Mouse (Mus musculus) thymus, adult 2 months (tissue): ENCODE measurements around the gene Cdc20. TPM values are rescaled to one million over a fixed set of nuclear protein-coding genes. Genes with fewer than 3 reads are reported as not detected.

Experiments
- DNase-seq: peaks from one replicate; pipeline ENCODE4 v3.0.0; 2021
- H3K27ac ChIP-seq: fragments of 200-500 bp; 2 replicates; pipeline ENCODE4 v1.5.1; 2012; ENCODE audit warnings: low read length, control low read depth; ENCODE audit not compliant: control insufficient read depth, insufficient read depth
- H3K27me3 ChIP-seq: fragments of 200-500 bp; 2 replicates; pipeline ENCODE4 v1.6.1; 2012; ENCODE audit warnings: mild to moderate bottlenecking, low read length, moderate library complexity, mixed read lengths; ENCODE audit not compliant: control insufficient read depth, insufficient read depth
- H3K36me3 ChIP-seq: fragments of 200-500 bp; 2 replicates; pipeline ENCODE4 v1.6.1; 2012; ENCODE audit warnings: mild to moderate bottlenecking, low read length, moderate library complexity; ENCODE audit not compliant: control insufficient read depth, insufficient read depth
- H3K4me1 ChIP-seq: fragments of 200-500 bp; replicated peaks from 2 replicates; pipeline ENCODE4 v1.6.1; 2012; ENCODE audit warnings: low read length; ENCODE audit not compliant: control insufficient read depth, insufficient read depth
- H3K4me3 ChIP-seq: fragments of 200-500 bp; 2 replicates; pipeline ENCODE4 v1.5.1; 2012; ENCODE audit warnings: mild to moderate bottlenecking, low read length, control low read depth, moderate library complexity; ENCODE audit not compliant: control insufficient read depth, insufficient read depth
- CTCF ChIP-seq: fragments of 200-500 bp; IDR thresholded peaks from 2 replicates; pipeline ENCODE4 v1.5.1; 2012; ENCODE audit warnings: mild to moderate bottlenecking, control low read depth, low read length, moderate library complexity, borderline replicate concordance; ENCODE audit not compliant: control insufficient read depth, poor library complexity, insufficient read depth; ENCODE audit errors: extremely low read depth
- POLR2A ChIP-seq: fragments of 200-500 bp; IDR thresholded peaks from 2 replicates; pipeline ENCODE4 v1.6.1; 2012; ENCODE audit warnings: mild to moderate bottlenecking, low read length, control low read depth, moderate library complexity; ENCODE audit not compliant: control insufficient read depth, poor library complexity, insufficient read depth; ENCODE audit errors: extremely low read depth
- WGBS: fragments of 180-500 bp; shearing (Covaris S2); methylation state at CpG from one replicate; pipeline ENCODE4 v1.1.7; 2018; 5-methylcytosine and 5-hydroxymethylcytosine counted together
- polyA plus RNA-seq: library from polyadenylated mRNA; depleted of rRNA; stranded (reverse); fragments of >200 nt; gene quantifications from 2 replicates; pipeline ENCODE4 v1.2.3, GENCODE M21; 2012; rRNA removed

Cdc20 gene
- polyA plus RNA-seq: 152 and 211 TPM in 2 replicates

DNA sequence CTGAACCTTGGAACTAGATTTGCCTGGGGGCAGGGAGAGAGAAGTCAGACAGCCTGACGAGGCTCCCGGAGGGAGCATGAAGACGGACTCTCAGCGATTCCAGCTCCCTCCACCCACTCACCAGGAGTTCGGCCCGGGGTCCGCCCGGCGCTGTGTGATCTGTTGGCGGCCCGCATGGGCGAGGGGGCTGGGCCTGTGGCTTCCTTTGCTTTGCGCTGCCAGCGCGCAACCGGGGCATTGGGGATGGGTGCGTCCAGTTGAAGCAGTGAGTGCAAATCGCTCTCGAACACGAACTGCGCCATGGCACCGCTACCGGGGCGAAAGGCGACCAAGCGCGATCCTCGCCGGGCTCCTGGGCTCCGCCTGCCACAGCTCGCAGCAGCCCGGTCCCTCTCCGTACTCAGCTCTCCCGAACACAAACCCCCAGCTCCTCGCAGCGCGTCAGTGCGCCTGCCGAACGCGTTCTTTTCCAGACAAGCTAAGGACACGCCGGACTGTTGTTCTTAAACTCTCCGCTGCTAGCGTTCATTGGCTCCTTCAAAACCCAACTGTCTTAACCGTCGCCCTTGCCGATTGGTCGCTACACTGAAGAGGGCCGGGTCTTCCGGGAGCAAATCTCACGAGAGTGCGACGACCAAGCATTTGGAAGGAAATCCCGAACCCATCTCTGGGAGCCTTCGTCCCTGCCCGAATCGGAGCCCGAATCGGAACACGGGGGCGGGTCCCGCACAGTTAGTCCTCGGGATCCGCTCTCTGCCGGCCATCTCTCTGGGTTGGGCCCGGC, at the start of gene Cdc20:
Gene Cdc20 (minus strand): TSS at position 533 of the 784 bp plus-strand sequence.
- Histone ChIP-seq H3K27ac (peak within 1 kb of the TSS; percentile 79), H3K4me3 (peak within 1 kb of the TSS; percentile 86), H3K27me3 (no peaks in the 10 kb centered on the region), H3K4me1 (peaks cover 22% of the 10 kb centered on the region), H3K36me3 (peaks cover 14% of the 10 kb centered on the region)
- DNase-seq: peak; percentile 89
- TF ChIP-seq POLR2A (peak; percentile 72), CTCF (no peak)
- under 1% methylated on average over 67 of the region's 67 CpGs for WGBS

DNA sequence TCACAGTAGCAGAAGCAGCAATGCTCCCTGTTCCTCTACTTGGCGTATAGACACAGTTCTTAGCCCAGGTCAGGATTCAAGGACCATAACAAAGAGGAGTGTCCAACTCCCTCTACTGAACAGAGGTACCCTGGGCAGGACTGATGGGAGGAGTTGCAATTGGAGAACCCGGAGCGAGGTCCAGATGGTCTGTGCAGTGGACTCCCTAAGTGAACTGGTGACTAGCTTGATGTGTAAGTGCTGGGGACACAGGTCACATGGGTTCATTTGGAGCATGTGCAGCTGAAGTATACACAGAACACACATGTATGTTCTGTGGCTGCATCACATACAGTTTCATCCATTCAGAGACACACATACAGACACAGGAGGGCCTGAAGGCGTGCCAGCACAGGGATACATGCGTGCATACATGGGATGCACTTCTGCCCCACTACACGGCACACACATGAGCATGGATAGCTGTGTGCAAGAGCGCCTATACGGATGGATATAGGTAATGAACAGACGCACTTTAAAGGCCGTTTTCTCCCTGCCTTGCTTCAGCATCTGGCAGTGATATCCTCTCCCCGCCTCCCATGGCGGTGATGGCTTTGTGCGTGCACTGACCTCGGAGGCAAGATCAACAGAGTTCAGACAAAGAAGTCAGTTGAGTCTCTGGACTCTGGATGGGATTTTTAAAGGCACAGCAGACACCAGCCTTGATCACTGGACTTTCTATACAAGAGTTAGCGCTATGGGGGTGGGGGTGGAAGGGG, 39.8 kb upstream of the Cdc20 start:
- H3K4me1 ChIP-seq: no peaks in the 10 kb centered on the region
- DNase-seq: no peak
- no peak for TF ChIP-seq POLR2A
- TF ChIP-seq CTCF: no peak
- H3K36me3 ChIP-seq: no peaks in the 10 kb centered on the region
- WGBS: 92% methylated on average over 15 of the region's 15 CpGs
- H3K4me3 ChIP-seq: no peak overlapping the region
- H3K27me3 ChIP-seq: no peaks in the 10 kb centered on the region
- H3K27ac ChIP-seq: no peak overlapping the region

DNA sequence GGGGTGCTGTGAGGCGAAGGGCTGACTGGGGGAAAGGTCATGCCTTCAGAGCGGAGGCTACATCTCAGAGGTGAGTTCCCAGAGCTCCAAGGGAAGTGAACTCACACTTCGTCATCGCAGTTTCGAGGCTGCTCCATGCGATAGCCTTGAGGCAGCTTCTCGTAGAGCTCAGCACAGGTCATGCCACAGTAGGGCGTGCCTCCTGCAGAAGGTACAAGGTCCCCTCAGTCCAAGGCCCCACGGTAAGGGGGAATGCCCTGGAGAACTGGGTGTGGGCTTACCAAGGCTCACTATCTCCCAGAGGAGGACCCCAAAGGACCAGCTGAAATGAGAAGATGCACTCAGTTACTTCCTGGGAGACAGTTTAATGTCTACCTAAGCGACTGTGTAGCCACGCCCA, 35.5 kb upstream of the Cdc20 start:
- H3K27me3 ChIP-seq: no peaks in the 10 kb centered on the region
- no peaks in the 10 kb centered on the region for H3K36me3 ChIP-seq
- no peak overlapping the region for H3K27ac ChIP-seq
- no peaks in the 10 kb centered on the region for H3K4me1 ChIP-seq
- no peak for TF ChIP-seq CTCF
- no peak for TF ChIP-seq POLR2A
- no peak for DNase-seq
- H3K4me3 ChIP-seq: no peak overlapping the region
- 95% methylated on average over 11 of the region's 11 CpGs for WGBS

DNA sequence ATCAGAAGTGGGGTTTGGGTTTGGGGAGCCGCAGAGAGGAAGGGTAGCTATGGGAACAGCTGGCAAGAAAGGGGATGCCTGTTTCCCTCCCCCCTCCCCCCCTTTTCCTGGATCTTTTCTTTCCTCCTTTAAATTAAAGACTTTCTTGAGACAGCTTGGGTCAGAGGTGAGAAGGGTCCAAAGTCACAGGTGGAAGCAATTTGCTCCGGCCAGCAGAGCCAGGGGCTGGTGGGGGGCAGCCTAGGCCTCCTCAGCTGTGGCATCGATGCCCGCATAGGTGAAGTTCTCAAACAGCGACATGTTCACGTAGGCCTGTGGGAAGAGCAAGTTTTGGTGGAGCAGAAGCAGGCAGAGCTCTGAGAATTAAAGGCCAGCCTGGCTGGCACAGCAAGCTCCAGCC, 34.1 kb upstream of the Cdc20 start:
- Histone ChIP-seq H3K4me3 (no peak overlapping the region), H3K27ac (no peak overlapping the region), H3K36me3 (no peaks in the 10 kb centered on the region), H3K4me1 (no peaks in the 10 kb centered on the region), H3K27me3 (no peaks in the 10 kb centered on the region)
- WGBS: 95% methylated on average over 6 of the region's 6 CpGs
- no peak for TF ChIP-seq CTCF
- no peak for TF ChIP-seq POLR2A
- no peak for DNase-seq

DNA sequence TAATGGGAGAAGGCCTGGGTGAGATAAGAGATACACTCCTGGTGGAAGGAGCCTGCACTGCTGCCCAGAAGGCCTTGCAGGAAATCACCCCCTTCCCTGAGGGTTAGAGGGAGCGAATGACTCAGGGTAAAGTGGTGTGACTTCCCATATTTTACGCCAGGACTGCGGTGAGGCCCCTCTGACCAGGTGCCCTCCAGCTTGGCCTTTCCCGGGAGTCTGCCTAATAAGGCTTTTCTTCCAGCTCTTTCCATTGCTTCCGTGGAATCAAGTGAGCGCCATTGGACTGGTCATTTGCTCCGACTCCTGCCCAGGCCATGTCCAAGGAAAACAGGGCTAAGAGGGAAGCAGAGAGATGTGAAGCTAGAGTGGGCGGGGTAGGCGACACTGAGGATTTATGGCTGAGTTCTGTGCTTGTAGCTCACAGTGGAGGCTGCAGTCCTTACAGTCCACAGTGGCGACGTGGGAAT, 28.6 kb upstream of the Cdc20 start:
- WGBS: 42% methylated on average over 11 of the region's 11 CpGs
- Histone ChIP-seq H3K4me3 (no peak overlapping the region), H3K4me1 (no peaks in the 10 kb centered on the region), H3K27me3 (no peaks in the 10 kb centered on the region), H3K27ac (no peak overlapping the region), H3K36me3 (no peaks in the 10 kb centered on the region)
- DNase-seq: no peak
- TF ChIP-seq POLR2A (no peak), CTCF (no peak)

DNA sequence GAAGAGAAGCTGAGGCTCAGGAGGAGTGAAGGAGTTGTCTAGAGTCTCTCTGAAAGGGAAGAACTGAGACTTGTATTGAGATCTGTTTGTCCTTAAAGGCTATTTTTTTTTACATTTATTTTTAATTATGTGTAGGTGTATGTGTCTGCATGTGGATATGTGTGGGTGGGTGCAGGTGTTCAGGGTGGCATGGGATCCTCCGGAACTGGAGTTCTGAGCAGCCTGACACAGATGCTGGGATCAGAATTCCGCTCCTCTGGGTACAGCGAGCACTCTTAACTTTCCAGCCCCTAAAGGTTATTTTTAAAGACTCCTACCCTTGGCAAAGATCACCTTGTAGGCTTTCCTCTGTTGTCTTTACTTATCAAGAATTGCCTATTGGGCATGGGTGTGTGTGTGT, 27.8 kb upstream of the Cdc20 start:
- WGBS: 94% methylated on average over 3 of the region's 3 CpGs
- Histone ChIP-seq H3K27ac (no peak overlapping the region), H3K4me3 (no peak overlapping the region), H3K27me3 (no peaks in the 10 kb centered on the region), H3K36me3 (no peaks in the 10 kb centered on the region), H3K4me1 (no peaks in the 10 kb centered on the region)
- TF ChIP-seq POLR2A (no peak), CTCF (no peak)
- no peak for DNase-seq
